Mouse (Mus musculus) lung, postnatal 0 days (tissue): ENCODE results near the gene Brcc3. TPM values are rescaled to one million over a fixed set of nuclear protein-coding genes. Genes with fewer than 3 reads are reported as not detected.

Experiments used
- ATAC-seq: fragments of 200-750 bp; cut with Nextera tagmentation; 2 replicates; pipeline ENCODE4 v1.8.0; 2017; ENCODE audit warnings: moderate library complexity
- DNase-seq: peaks from one replicate; pipeline ENCODE4 v3.0.0-alpha.2; 2016; ENCODE audit warnings: low spot score
- H3K27ac ChIP-seq: fragments of 300-500 bp; sonication (generic); 2 replicates; pipeline ENCODE4 v1.5.1; 2014; ENCODE audit warnings: antibody characterized with exemption, mild to moderate bottlenecking, low read length, mixed read lengths
- H3K27me3 ChIP-seq: fragments of 300-500 bp; sonication (generic); replicated peaks from 2 replicates; pipeline ENCODE4 v1.6.1; 2014; ENCODE audit warnings: low read length, mixed read lengths; ENCODE audit not compliant: insufficient read depth
- H3K36me3 ChIP-seq: fragments of 300-500 bp; sonication (generic); 2 replicates; pipeline ENCODE4 v1.6.1; 2014; ENCODE audit warnings: low read length, mixed read lengths; ENCODE audit not compliant: insufficient read depth
- H3K4me1 ChIP-seq: fragments of 300-500 bp; sonication (generic); 2 replicates; pipeline ENCODE4 v1.6.1; 2014; ENCODE audit warnings: antibody characterized with exemption, low read depth, low read length, mixed read lengths; ENCODE audit not compliant: insufficient read depth
- H3K4me2 ChIP-seq: fragments of 300-500 bp; sonication (generic); replicated peaks from 2 replicates; pipeline ENCODE4 v1.6.1; 2014; ENCODE audit warnings: low read depth, mild to moderate bottlenecking, low read length, moderate library complexity, mixed read lengths
- H3K4me3 ChIP-seq: fragments of 300-500 bp; sonication (generic); 2 replicates; pipeline ENCODE4 v1.5.1; 2014; ENCODE audit warnings: low read depth, low read length
- H3K9ac ChIP-seq: fragments of 300-500 bp; sonication (generic); replicated peaks from 2 replicates; pipeline ENCODE4 v1.6.1; 2014; ENCODE audit warnings: low read depth, mild to moderate bottlenecking
- H3K9me3 ChIP-seq: fragments of 300-500 bp; sonication (generic); 2 replicates; pipeline ENCODE4 v1.6.1; 2016; ENCODE audit warnings: low read length, mixed read lengths
- CTCF ChIP-seq: IDR thresholded peaks from 2 replicates; pipeline ENCODE4 v1.5.1; 2016; ENCODE audit warnings: antibody characterized with exemption, mild to moderate bottlenecking
- EP300 ChIP-seq: IDR thresholded peaks from 2 replicates; pipeline ENCODE4 v1.6.1; 2016; ENCODE audit warnings: antibody characterized with exemption, mild to moderate bottlenecking, control low read depth
- WGBS: fragments of 180-500 bp; shearing (Covaris S2); extraction: QIAGEN DNeasy Blood & Tissue Kit; methylation state at CpG from one replicate; pipeline ENCODE4 v1.1.7; 2014; 5-methylcytosine and 5-hydroxymethylcytosine counted together
- polyA plus RNA-seq: library from polyadenylated mRNA; unstranded; fragments of >200 nt; fragmentation: Nextera tagmentation; extraction: Ambion mirVana; gene quantifications from 2 replicates; pipeline ENCODE4 v1.2.1, GENCODE M21; 2015

The Brcc3 gene
- polyA plus RNA-seq, 1 experiment from 2014 or later: 27.9 TPM

- H3K9me3 ChIP-seq: no peaks in the 10 kb centered on the region
- no peaks in the 10 kb centered on the region for H3K4me1 ChIP-seq
- no peaks in the 10 kb centered on the region for H3K27me3 ChIP-seq
- no peak overlapping the region for H3K27ac ChIP-seq
- DNase-seq: no peak
- no peak overlapping the region for H3K9ac ChIP-seq
- no peak overlapping the region for H3K4me2 ChIP-seq
- no peaks in the 10 kb centered on the region for H3K36me3 ChIP-seq
- TF ChIP-seq CTCF (no peak), EP300 (no peak)
- 86% methylated on average over 1 of the region's 1 CpGs for WGBS
- no peak for ATAC-seq
- no peak overlapping the region for H3K4me3 ChIP-seq
Measured at GRCm38 (mm10) chrX:75489886-75490285, 73.5 kb downstream of the Brcc3 start.

Other genes with a start within 250 kb of the Brcc3 start
- 40.1 and 47.3 TPM in 2 replicates for gene Fundc2, start 34.2 kb upstream of the Brcc3 start, polyA plus RNA-seq
- gene F8, start 34.0 kb upstream of the Brcc3 start, polyA plus RNA-seq: 1.0 and 1.3 TPM in 2 replicates
- 18.5 and 23.4 TPM in 2 replicates for gene Cmc4, start within 50 bp of the Brcc3 start, polyA plus RNA-seq
- gene Mtcp1, start within 50 bp of the Brcc3 start, polyA plus RNA-seq: 5.0 and 5.5 TPM in 2 replicates
- gene Vbp1, start 97.7 kb downstream of the Brcc3 start, polyA plus RNA-seq: 98.6 and 104 TPM in 2 replicates
- 0.24 and 0.25 TPM in 2 replicates for gene Rab39b, start 161.6 kb downstream of the Brcc3 start, polyA plus RNA-seq